Mouse (Mus musculus) thymus, adult 18-20 months (tissue): ENCODE measurements around the gene Pdyn.

Source experiments
- DNase-seq, 2 experiments: peaks; one replicate each; pipeline ENCODE4 v3.0.0; 2022; ENCODE audit warnings: mixed read lengths in 2 of 2

Gene Pdyn

GRCm38 (mm10) chr2:129699484-129700158, at the start of gene Pdyn:
Gene Pdyn (minus strand): TSS chr2:129699844.
- no peak for DNase-seq

GRCm38 (mm10) chr2:129742016-129742415, 42.4 kb upstream of the Pdyn start:
- DNase-seq, result no peak

- DNase-seq, result no peak
Measured at GRCm38 (mm10) chr2:129740515-129740914, 40.9 kb upstream of the Pdyn start.

- DNase-seq, result no peak
Measured at GRCm38 (mm10) chr2:129734031-129734430, 34.4 kb upstream of the Pdyn start.

- DNase-seq, result no peak
Measured at GRCm38 (mm10) chr2:129729681-129730080, 30.0 kb upstream of the Pdyn start.

- peak in 1 of 2 experiments; percentile 4 for DNase-seq
Measured at GRCm38 (mm10) chr2:129715671-129716070, 16.0 kb upstream of the Pdyn start.

- DNase-seq, result no peak
Measured at GRCm38 (mm10) chr2:129713026-129713544, 13.4 kb upstream of the Pdyn start.

- no peak for DNase-seq
Measured at GRCm38 (mm10) chr2:129696059-129696458, 3.6 kb downstream of the Pdyn start.

GRCm38 (mm10) chr2:129694303-129694702, 5.3 kb downstream of the Pdyn start:
- DNase-seq, result no peak

GRCm38 (mm10) chr2:129692694-129693093, 7.0 kb downstream of the Pdyn start:
- DNase-seq, result no peak

- DNase-seq, result no peak
Measured at GRCm38 (mm10) chr2:129689694-129690093, 9.9 kb downstream of the Pdyn start.

- no peak for DNase-seq
Measured at GRCm38 (mm10) chr2:129688036-129688625, 11.5 kb downstream of the Pdyn start.

GRCm38 (mm10) chr2:129686908-129687307, 12.7 kb downstream of the Pdyn start:
- DNase-seq, result no peak

GRCm38 (mm10) chr2:129684014-129684413, 15.6 kb downstream of the Pdyn start:
- DNase-seq, result no peak

- DNase-seq, result no peak
Measured at GRCm38 (mm10) chr2:129680236-129680635, 19.4 kb downstream of the Pdyn start.

- DNase-seq, result no peak
Measured at GRCm38 (mm10) chr2:129679066-129679465, 20.6 kb downstream of the Pdyn start.

GRCm38 (mm10) chr2:129677664-129678063, 22.0 kb downstream of the Pdyn start:
- no peak for DNase-seq

GRCm38 (mm10) chr2:129674935-129675634, 24.6 kb downstream of the Pdyn start:
- DNase-seq, result peak; percentile 27 to 36

- no peak for DNase-seq
Measured at GRCm38 (mm10) chr2:129671911-129672310, 27.7 kb downstream of the Pdyn start.

- DNase-seq, result no peak
Measured at GRCm38 (mm10) chr2:129662484-129662883, 37.2 kb downstream of the Pdyn start.

GRCm38 (mm10) chr2:129660020-129660419, 39.6 kb downstream of the Pdyn start:
- no peak for DNase-seq

GRCm38 (mm10) chr2:129658796-129659195, 40.8 kb downstream of the Pdyn start:
- no peak for DNase-seq

GRCm38 (mm10) chr2:129655033-129655432, 44.6 kb downstream of the Pdyn start:
- DNase-seq, result no peak
